Mouse (Mus musculus): ENCODE data around the gene Btbd35f25.

GRCm38 (mm10) chrX:31766255-31766654 is 49.3 kb upstream of the Btbd35f25 start:
- no peak for TF ChIP-seq POLR2A (IDR thresholded peaks at IDR 0.05; ENCODE audit: insufficient read depth, low read depth, low read length)
- TF ChIP-seq EP300 (IDR thresholded peaks at IDR 0.05; ENCODE audit: insufficient read depth, low read depth, low read length): no peak

Data from heart, adult 2 months (tissue).